Mouse (Mus musculus) WW6 (cell line): ENCODE data around the gene Txlng.
"Not testable (repeated sequence)": the region's sequence is repeated elsewhere in the genome, so short reads cannot be mapped to it uniquely, and the experiment has no call there.

Experiments
- DNase-seq: peaks from one replicate; pipeline ENCODE4 v3.0.0-alpha.2; 2013; ENCODE audit warnings: low read depth, low spot score

Txlng gene

DNA sequence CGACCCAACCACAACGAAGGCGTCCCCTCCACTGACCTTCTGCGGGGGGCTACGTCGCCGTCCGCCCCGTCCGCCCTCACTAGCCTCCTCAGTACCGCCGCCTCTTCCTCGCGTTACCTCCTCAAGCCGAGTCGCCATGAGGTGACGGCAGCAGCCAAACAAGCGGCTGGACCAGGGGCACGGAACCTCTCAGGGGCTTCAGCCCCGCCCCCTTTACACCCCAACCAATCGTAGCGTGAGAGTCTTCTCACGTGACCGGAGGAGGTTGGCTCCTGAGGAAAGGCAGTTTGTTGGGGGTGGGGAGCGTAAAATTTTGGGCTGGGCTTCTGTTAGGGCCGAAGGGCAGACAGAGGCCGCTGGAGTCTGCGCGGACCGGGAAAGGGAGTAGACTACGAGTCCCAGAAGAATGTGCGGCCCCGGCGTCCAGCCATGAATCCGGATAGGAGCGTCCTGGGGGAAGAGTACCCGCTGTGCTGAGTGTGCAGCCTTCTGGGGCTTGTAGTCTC, at the start of gene Txlng:
Gene Txlng, minus strand, starts transcription at position 252 of the 506 bp plus-strand sequence.
- DNase-seq, result peak; percentile 86

DNA sequence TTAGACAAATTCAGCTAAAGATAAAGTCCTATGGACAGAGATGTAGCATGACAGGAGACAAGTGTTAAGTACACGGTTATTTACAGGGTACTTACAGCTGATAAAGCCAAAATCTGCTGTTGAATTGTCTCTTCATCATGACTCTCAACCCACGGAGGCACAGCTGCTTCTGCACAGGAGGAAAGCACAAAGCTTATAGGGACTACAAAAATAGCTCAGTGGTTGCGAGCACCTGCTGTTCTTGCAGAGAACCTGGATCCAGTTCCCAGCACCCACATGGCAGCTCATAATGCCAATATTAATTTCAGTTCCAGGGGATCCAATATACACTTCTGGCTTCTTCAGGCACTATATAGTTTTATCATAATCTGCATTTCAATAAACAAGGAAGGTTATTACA, 49.0 kb upstream of the Txlng start:
- no peak for DNase-seq

DNA sequence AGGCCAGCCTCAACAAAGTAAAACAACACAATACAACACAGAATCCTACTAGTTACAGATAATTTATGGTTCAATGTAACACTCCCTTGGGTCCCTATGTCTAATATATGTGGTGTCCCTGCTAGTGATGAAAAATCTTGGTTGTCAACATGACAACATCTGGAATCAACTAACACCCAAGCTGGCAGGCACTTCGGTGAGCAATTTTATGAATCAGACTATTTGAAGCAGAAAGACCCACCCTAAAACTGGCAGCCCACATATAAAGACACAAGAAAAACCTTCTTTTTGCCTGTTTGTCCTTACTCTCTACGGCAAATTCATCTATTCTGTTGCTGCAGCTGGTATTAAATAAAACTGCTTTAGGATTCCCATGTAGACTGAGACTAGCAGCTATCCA, 44.5 kb upstream of the Txlng start:
- no peak for DNase-seq

DNA sequence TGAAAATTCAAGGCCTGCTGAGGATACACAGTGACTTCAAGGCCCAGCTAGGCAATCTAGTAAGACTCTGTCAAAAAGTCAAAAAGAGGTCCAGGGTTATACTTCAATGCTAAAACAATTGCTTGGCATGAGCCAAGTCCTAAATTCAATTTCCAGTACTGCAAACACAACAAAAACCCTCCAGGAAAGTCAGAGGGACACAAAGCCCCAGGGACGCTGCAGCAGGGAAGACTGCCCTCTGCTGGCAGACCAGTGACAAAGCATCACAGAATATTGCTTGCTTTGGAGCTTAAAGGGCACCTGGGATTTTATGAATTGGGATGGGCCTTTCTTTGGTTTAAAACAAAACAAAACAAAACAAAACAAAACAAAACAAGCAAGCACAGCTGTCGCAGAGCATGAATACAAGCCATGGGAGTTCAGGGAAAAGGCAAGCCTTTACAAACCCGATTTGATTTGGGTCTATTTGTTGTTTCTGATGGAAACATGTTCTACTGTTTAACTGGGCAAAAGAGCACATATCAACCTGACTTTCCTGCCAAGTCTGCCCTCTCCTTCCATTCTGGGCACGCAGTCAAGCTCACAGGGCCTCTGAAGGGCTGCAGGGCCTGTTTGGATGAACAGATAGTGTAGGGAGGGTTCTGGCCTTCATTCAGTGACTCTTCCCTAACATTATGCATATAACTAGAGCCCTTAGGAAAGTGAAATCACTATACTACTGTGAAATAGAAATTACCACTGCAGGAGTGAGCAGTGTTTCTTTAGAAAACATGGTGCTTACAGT, 42.7 kb upstream of the Txlng start:
- no peak for DNase-seq

DNA sequence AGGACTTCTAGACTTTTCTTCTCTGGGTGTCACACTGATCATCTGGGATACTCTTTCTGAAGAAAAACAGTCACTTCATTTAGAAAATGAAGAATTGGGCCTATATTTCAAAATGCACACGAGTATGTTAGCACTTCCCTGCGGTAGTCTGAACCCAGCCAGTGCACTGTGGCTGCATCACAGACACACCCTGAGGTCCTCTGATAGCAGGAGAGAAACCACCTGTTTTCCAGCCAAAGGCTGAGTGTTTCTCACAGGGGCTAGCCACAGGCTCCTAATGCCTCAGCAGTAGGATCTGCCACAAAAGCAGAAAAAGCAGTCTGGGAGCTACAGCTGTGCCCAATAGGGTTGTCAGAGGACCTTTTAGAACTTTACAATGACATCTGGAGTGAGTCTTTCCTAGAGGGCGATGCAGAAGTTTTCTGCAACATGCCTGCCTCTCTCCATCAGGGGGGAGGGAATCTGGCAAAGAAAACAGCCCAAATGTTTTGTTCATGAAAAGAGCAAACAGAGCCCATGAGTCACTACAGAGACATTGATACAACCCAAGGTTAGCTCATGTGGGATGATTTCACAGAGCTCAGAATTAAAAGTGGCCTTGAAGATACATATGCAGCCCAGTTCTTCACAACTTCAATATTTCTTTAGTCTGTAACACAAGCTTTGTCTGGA, 39.2 kb upstream of the Txlng start:
- no peak for DNase-seq

DNA sequence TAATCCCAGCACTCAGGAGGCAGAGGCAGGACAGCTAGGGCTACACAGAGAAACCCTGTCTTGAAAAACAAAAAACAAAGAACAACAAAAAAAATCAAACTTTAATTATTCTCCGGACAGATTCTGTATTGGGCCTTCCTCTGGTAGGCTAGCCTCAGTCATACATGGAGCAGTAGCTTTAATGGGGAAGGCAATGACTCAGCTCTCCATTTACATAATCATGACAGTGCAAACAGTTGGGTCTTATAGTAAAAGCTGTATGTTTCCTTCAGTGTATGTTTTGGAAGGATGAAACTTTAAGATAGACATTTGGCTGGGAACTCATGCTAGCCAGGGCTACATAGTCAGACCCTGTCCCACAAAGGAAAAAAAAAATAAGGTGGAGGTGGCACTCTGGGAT, 19.4 kb upstream of the Txlng start:
- DNase-seq, result no peak

DNA sequence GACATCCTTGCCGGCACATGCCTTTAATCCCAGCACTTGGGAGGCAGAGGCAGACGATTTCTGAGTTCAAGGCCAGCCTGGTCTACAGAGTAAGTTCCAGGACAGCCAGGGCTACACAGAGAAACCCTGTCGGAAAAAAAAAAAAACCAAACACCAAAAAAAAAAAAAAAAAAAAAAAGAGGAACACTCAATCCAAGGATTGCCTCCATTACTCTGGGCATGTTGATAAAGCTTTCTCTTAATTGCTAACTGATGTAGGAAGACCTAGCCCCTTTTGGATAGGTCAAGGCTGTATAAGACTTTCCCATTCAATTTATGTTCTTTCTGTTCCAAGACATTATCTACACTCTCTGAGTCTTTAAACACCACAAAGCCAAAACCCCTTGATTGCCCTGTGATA, 16.3 kb upstream of the Txlng start:
- no peak for DNase-seq

DNA sequence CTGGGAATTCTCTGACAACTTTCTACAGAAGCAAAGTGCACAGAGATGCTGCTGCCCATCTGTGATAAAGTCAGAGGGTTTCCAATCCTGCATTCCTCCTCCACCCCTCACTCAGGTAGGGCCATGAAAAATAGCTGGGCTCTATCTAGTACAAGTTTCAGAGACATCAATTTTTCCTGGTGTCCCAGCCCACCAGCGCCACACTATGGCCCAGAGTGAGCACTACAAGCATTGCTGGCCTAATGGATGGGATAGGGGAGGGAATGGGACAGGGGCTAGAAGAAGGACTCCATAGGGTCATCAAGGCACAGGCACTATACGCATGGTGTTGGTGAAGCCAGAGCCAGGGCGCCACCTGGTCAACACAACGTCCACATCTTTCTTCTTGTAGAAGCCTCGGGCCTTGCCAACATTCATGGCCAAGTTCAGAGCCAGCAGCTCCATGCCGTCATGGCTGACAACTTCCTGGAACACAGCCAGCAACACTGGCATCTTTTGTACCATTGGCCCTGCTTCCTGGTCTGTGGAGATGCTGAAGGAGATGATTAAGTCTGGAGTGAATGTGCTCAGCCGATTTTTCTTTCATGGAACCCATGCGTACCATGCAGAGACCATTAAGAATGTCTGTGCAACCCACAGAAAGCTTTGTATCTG, 15.3 kb upstream of the Txlng start:
- no peak for DNase-seq

DNA sequence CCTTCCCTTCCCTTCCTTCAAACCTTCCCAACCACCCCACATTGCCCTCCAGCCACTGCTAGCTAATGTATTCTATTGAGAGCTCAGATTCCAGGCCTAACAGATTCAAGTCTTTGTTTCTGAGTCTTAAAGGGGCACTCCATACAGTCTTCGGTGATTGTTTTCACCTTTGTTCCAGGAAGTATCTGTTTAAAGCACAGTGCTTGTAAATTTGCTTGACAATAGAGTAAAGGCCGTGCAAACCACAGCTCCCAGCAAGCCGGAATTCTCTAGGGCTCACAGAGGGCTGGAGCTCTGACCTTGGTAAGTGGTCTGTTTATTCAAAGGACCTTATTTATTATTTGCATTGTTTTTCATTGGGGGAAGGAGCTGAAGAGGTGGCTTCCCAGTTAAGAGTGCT, 2.8 kb upstream of the Txlng start:
- DNase-seq, result peak; percentile 60

DNA sequence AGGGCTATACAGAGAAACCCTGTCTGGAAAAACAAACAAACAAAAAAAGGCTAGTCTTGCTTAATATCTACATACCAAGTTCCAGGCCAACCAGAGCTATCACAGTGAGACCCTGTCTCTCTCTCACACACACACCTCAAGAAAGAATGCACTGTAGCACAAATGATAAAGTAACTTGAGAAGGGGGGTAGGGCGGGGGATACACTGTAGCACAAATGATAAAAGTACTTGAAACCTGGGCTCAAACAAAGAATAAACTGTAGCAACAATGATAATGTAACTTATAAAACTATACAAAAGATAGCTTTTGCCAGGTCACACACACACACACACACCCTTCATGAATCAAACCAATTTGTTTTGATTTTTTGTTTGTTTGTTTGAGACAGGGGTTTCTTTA, 2.3 kb upstream of the Txlng start:
- DNase-seq, result no peak

DNA sequence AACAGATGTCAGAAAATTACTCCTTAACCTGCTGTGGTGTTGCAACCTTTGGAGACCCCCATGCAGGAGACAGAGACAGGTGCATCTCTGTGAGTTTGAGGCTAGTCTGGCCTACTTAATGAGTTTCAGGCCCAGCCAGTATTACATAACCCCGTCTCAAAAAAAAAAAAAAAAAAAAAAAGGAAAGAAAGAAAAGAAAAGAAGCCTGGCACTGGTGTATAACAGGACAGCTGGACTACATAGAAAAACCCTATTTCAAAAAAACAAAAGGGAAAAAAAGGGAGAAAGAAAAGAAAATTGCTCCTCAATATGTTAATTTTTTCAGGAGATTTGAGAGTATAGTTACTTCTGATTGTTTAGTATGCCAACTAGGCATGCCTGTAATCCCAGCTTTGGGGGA, 1.8 kb upstream of the Txlng start:
- no peak for DNase-seq

DNA sequence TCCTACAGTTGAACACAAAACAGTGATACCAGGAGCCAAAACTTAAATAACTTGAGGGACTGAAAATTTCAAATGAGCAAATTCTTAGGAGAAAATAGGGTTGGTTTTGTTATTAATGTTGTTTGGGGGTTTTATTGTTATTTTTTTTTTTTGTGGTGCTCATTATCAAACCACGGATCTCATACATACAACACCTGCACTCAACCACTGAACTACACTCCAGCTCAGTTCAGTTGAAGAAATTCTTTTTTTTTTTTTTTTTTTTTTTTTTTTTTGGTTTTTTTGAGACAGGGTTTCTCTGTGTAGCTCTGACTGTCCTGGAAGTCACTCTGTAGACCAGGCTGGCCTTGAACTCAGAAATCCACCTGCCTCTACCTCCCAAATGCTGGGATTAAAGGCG, 1.1 kb upstream of the Txlng start:
- DNase-seq, result not testable (repeated sequence)

DNA sequence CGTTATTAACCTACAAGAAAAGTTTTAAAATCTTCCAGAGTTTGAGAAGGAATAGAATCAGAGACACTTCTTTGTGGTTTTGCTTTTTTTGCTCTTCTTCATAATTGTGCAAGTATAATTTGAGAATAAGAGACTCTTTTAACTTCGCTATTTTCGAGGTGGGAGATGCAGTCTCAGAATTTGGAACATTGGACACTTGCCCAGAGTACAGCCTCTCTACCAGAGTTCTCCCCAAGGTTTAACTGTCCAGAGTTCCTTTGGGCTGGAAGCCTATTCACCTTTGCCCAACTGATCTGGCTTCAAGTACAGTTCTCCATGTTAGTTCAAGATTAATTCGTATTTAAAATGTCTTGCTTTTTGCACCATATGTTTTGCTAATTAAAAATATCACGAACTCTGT, 487 bp upstream of the Txlng start:
- DNase-seq, result no peak

DNA sequence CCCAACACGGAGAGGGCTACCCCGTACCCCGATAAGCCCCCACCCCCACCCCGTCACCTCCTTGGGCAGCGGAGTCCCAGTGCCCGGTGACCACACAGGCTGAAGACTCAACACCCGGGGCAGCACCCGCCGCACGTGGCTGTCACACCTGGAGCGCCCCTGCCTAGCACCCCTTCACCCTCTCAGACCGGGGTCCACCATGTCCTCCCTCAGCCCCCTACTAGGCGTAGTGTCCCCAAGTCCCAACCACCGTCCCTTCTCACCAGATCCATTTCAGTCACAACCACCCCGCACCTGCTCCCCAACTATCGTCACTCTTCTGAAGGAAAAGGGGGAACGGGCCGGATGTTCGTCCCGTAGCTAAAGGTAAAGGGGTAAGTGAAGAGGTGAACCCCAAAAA, 471 bp downstream of the Txlng start:
- no peak for DNase-seq

DNA sequence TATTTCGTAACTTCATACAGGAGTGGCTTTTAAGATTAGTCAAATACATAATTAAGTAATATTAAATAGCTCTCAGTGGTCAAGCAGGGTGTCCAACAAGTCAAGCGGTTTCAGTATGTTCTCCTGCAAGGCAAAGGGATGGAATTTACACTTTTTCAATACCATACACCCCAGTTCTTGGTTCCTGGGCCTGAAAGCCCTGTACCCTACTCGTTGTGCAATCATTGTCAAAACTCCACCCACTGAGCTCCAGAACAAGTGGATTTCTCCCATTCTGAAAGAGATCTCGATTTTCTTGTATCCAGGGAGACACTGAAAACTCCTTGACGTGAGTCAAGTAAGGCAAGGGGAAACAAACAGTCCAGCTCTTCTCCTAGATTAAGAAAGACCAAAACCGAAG, 1.2 kb downstream of the Txlng start:
- DNase-seq, result no peak

DNA sequence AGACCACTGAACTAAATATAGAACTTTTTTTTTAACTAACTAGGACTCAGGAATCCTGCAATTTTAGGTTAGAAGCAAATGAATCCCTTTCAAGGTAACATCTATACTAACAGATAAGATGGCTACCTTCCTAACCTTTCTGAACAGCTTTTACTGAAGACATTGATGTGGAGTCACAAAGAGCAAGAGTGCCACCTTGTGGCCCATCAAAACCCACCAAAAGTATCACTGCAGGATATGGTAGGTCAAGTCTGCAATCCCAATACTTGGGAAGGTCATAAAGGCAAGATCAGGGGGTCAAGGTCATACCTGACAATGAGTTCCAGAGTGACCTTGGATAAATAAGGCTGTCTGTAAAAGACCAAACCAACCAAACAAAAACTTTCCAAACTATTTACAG, 28.9 kb downstream of the Txlng start:
- DNase-seq, result peak; percentile 18

DNA sequence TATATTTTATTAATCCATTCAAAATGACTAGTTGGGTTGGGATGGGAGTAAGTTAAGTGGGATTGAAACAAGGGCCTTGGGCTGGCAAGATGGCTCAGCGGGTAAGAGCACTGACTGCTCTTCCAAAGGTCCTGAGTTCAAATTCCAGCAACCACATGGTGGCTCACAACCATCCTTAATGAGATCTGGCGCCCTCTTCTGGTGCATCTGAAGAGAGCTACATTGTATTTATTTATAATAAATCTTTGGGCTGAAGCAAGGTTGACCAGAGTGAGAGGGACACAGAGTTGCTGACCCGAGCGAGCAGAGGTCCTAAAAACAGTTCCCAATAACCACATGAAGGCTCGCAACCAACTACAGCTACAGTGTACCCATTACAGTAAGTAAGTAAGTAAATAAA, 37.9 kb downstream of the Txlng start:
- DNase-seq, result not testable (repeated sequence)

DNA sequence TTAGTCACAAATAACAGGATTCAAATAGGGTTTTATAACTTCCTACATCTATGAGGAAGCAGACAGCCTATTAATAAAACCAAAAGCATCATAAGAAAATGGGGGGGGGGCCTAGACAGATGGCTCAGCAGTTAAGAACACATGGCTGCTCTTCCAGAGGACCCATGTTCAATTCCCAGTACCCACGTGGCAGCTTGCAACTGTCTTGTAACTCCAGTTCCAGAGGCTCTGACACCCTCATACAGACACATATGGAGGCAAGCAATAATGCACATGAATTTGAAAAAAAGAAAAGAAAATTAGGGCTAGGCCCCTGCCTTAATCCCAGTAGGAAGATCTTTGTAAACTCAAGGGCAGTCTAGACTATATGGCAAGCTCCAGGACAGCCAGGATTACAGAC, 40.9 kb downstream of the Txlng start:
- no peak for DNase-seq

DNA sequence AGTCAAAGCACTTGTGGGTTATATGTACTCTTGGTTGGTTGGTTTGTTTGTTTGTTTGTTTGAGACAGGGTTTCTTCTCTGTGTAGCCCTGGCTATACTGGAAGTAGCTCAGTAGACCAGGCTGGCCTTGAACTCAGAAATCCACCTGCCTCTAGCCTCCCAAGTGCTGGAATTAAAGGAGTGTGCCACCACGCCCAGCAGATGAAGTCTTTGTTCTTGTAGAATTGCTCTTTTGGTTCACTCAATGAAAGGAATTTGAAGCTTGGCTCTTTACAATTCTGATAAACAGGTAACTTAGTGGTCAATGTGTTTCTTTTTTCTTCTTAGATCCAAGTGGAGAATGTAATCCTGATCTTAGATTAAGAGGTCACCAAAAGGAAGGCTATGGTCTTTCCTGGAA, 58.5 kb downstream of the Txlng start:
- DNase-seq, result no peak

DNA sequence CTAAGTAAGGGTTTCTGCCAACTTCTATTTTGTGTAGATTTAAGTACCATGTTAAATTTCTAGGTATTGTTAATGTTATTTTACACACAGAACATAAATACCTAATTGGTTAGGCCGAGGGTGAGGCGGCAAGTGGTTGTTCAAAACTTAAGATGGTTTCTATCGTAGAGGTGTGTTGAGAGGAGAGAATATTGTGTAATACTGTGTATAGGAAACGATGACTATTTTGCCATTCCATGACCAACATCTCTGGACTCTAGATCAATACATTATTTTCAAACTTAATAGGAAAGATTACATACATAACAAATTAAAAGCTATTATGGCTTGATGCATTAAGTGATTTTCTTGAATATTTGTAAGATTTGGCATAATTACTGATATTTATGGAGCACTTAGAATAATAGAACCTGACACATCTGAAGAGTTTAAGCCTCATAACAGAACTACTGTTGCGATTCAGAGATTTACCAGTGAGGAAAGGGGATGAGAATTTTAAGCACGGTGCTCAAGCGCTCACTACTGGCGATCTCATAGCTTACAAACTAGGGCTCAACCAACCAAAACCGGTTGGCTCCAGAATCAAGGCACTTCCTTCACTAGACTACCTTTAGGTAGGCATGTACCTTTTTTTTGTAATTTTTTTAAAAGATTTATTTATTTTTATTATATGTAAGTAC, 67.4 kb downstream of the Txlng start:
- no peak for DNase-seq

DNA sequence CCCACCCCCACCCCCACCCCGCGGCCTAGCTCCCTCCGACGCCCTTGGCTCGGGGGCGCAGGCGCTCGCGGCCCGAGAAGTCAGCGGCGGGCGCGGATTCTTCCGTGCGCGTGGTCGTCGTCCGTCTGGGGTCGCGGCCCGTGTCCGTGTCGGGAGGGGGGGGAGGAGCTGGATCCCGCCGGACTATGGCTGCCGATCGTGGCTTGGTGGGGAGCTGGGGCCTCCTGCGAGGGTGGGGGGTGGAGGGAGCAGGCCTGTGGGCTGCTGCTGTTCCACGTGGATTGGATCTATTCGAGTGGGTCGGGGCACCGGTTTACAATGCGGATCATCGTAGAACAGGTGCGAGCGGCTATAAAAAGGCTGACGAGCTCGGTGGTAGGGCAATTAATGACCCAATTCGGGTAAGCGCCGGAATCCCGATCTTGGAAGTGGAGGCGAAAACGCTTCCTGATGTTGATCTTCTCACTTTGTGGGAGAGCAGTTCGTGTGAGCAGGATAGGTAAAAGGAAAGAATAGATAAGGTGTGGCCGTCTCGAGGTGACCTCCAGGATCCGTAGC, 68.2 kb downstream of the Txlng start:
- no peak for DNase-seq
